Mouse (Mus musculus) MEL (cell line): ENCODE data around the gene Abhd16a. TPM values are rescaled to one million over a fixed set of nuclear protein-coding genes. Genes with fewer than 3 reads are reported as not detected.
A peak's percentile ranks its signal among the peaks of the same experiment; 100 is the strongest.

Source experiments
- DNase-seq: peaks from one replicate; pipeline ENCODE4 v3.0.0; 2011; ENCODE audit warnings: low read depth, low spot score
- H3K27ac ChIP-seq: 2 replicates; pipeline ENCODE4 v1.5.1; 2012; ENCODE audit warnings: low read depth, mild to moderate bottlenecking, control low read depth, low read length, moderate library complexity; ENCODE audit not compliant: control insufficient read depth
- H3K27me3 ChIP-seq, 2 experiments: fragments of 150-350 bp in 1 of 2; sonication (generic) in 1 of 2; 2 replicates each; pipeline ENCODE4 v1.6.1; 2012; ENCODE audit warnings: low read length in 2 of 2, mild to moderate bottlenecking in 2 of 2, improper control_type of control experiment in 1 of 2, moderate library complexity in 1 of 2; ENCODE audit not compliant: insufficient read depth in 2 of 2, control insufficient read depth in 1 of 2
- H3K36me3 ChIP-seq, 2 experiments: 2 replicates each; pipeline ENCODE4 v1.6.1; 2012 to 2014; ENCODE audit warnings: low read length in 2 of 2, improper control_type of control experiment in 1 of 2, inconsistent platforms in 1 of 2, mild to moderate bottlenecking in 1 of 2; ENCODE audit not compliant: insufficient read depth in 2 of 2, control insufficient read depth in 1 of 2
- H3K4me1 ChIP-seq, 2 experiments: fragments of 150-350 bp in 1 of 2; sonication (generic) in 1 of 2; 2 replicates each; pipeline ENCODE4 v1.6.1; 2012; ENCODE audit warnings: low read length in 2 of 2, improper control_type of control experiment in 1 of 2, mild to moderate bottlenecking in 1 of 2; ENCODE audit not compliant: insufficient read depth in 2 of 2, control insufficient read depth in 1 of 2
- H3K4me3 ChIP-seq, 2 experiments: fragments of 150-350 bp in 1 of 2; sonication (generic) in 1 of 2; 2 replicates each; pipeline ENCODE4 v1.5.1; 2012; ENCODE audit warnings: low read depth in 2 of 2, low read length in 2 of 2, mild to moderate bottlenecking in 2 of 2, moderate library complexity in 2 of 2, control low read depth in 1 of 2, improper control_type of control experiment in 1 of 2; ENCODE audit not compliant: control insufficient read depth in 1 of 2, insufficient read depth in 1 of 2
- H3K79me2 ChIP-seq: 2 replicates; pipeline ENCODE4 v1.6.1; 2012; ENCODE audit warnings: mild to moderate bottlenecking, low read length, moderate library complexity; ENCODE audit not compliant: control insufficient read depth, poor library complexity, insufficient read depth
- H3K9ac ChIP-seq: 2 replicates; pipeline ENCODE4 v1.6.1; 2012; ENCODE audit warnings: low read depth, mild to moderate bottlenecking, control low read depth, low read length, moderate library complexity; ENCODE audit not compliant: control insufficient read depth, poor library complexity, severe bottlenecking
- H3K9me3 ChIP-seq: fragments of 150-350 bp; sonication (generic); replicated peaks from 2 replicates; pipeline ENCODE4 v1.6.1; 2012; ENCODE audit warnings: mild to moderate bottlenecking, low read length, improper control_type of control experiment, moderate library complexity; ENCODE audit not compliant: insufficient read depth
- BHLHE40 ChIP-seq: IDR thresholded peaks from 2 replicates; pipeline ENCODE4 v1.6.1; 2012; ENCODE audit warnings: low read depth, mild to moderate bottlenecking, inconsistent platforms, low read length, improper control_type of control experiment, borderline replicate concordance
- CHD1 ChIP-seq: IDR thresholded peaks from 2 replicates; pipeline ENCODE4 v1.6.1; 2012; ENCODE audit warnings: low read depth, mild to moderate bottlenecking, inconsistent platforms, low read length, improper control_type of control experiment
- CTCF ChIP-seq, 3 experiments: IDR thresholded peaks in 2 of 3; conservative IDR thresholded peaks in 1 of 3; 2 replicates each; pipeline ENCODE4 v1.5.1; 2011 to 2012; ENCODE audit warnings: low read length in 3 of 3, low read depth in 2 of 3, mild to moderate bottlenecking in 2 of 3, improper control_type of control experiment in 1 of 3, inconsistent platforms in 1 of 3, mixed read lengths in 1 of 3, moderate library complexity in 1 of 3; ENCODE audit not compliant: control insufficient read depth in 1 of 3, insufficient read depth in 1 of 3, poor library complexity in 1 of 3, severe bottlenecking in 1 of 3
- ELF1 ChIP-seq: IDR thresholded peaks from 2 replicates; pipeline ENCODE4 v1.6.1; 2014; ENCODE audit warnings: low read depth, mild to moderate bottlenecking, inconsistent platforms, low read length, improper control_type of control experiment, moderate library complexity
- EP300 ChIP-seq, 2 experiments: IDR thresholded peaks; 2 replicates each; pipeline ENCODE4 v1.6.1; 2011; ENCODE audit warnings: improper control_type of control experiment in 2 of 2, low read length in 2 of 2, low read depth in 1 of 2, mild to moderate bottlenecking in 1 of 2
- ETS1 ChIP-seq: IDR thresholded peaks from 2 replicates; pipeline ENCODE4 v1.6.1; 2012; ENCODE audit warnings: low read depth, mild to moderate bottlenecking, inconsistent platforms, low read length, improper control_type of control experiment, moderate library complexity
- GABPA ChIP-seq: IDR thresholded peaks from 2 replicates; pipeline ENCODE4 v1.6.1; 2012; ENCODE audit warnings: low read depth, mild to moderate bottlenecking, inconsistent platforms, low read length, improper control_type of control experiment, moderate library complexity
- GATA1 ChIP-seq: IDR thresholded peaks from 2 replicates; pipeline ENCODE4 v1.6.1; 2011; ENCODE audit warnings: low read depth, low read length, improper control_type of control experiment
- HCFC1 ChIP-seq: IDR thresholded peaks from 2 replicates; pipeline ENCODE4 v1.6.1; 2012; ENCODE audit warnings: low read depth, mild to moderate bottlenecking, inconsistent platforms, low read length, improper control_type of control experiment, moderate library complexity
- JUND ChIP-seq: IDR thresholded peaks from 2 replicates; pipeline ENCODE4 v1.6.1; 2011; ENCODE audit warnings: low read depth, mild to moderate bottlenecking, improper control_type of control experiment, low read length
- MAFK ChIP-seq: IDR thresholded peaks from 2 replicates; pipeline ENCODE4 v1.6.1; 2011; ENCODE audit warnings: low read depth, mild to moderate bottlenecking, low read length, improper control_type of control experiment, borderline replicate concordance
- MAZ ChIP-seq: IDR thresholded peaks from 2 replicates; pipeline ENCODE4 v1.6.1; 2012; ENCODE audit warnings: low read depth, mild to moderate bottlenecking, inconsistent platforms, low read length, improper control_type of control experiment
- MXI1 ChIP-seq: IDR thresholded peaks from 2 replicates; pipeline ENCODE4 v1.6.1; 2011; ENCODE audit warnings: mild to moderate bottlenecking, low read depth, low read length, improper control_type of control experiment
- MYB ChIP-seq: IDR thresholded peaks from 2 replicates; pipeline ENCODE4 v1.6.1; 2011; ENCODE audit warnings: mild to moderate bottlenecking, low read depth, low read length, improper control_type of control experiment
- MYC ChIP-seq: IDR thresholded peaks from 2 replicates; pipeline ENCODE4 v1.6.1; 2011; ENCODE audit warnings: low read depth, mild to moderate bottlenecking, low read length, improper control_type of control experiment, moderate library complexity
- NELFE ChIP-seq: IDR thresholded peaks from 2 replicates; pipeline ENCODE4 v1.6.1; 2011; ENCODE audit warnings: low read depth, low read length, improper control_type of control experiment
- POLR2A ChIP-seq, 2 experiments: IDR thresholded peaks; 2 replicates each; pipeline ENCODE4 v1.6.1; 2011 to 2012; ENCODE audit warnings: low read length in 2 of 2, mild to moderate bottlenecking in 2 of 2, control low read depth in 1 of 2, improper control_type of control experiment in 1 of 2, low read depth in 1 of 2, moderate library complexity in 1 of 2; ENCODE audit not compliant: control insufficient read depth in 1 of 2, insufficient read depth in 1 of 2, poor library complexity in 1 of 2
- RCOR1 ChIP-seq: IDR thresholded peaks from 2 replicates; pipeline ENCODE4 v1.6.1; 2012; ENCODE audit warnings: low read depth, mild to moderate bottlenecking, inconsistent platforms, low read length, improper control_type of control experiment
- SIN3A ChIP-seq: IDR thresholded peaks from 2 replicates; pipeline ENCODE4 v1.6.1; 2012; ENCODE audit warnings: low read length, improper control_type of control experiment, inconsistent platforms
- TAL1 ChIP-seq: IDR thresholded peaks from 2 replicates; pipeline ENCODE4 v1.6.1; 2012; ENCODE audit warnings: mild to moderate bottlenecking, inconsistent platforms, low read length, moderate library complexity, mixed read lengths
- TBP ChIP-seq: IDR thresholded peaks from 2 replicates; pipeline ENCODE4 v1.8.0; 2011; ENCODE audit warnings: low read depth, low read length, improper control_type of control experiment
- TCF12 ChIP-seq: IDR thresholded peaks from 2 replicates; pipeline ENCODE4 v1.6.1; 2014; ENCODE audit warnings: low read depth, mild to moderate bottlenecking, inconsistent platforms, low read length, improper control_type of control experiment, moderate library complexity
- UBTF ChIP-seq: IDR thresholded peaks from 2 replicates; pipeline ENCODE4 v1.6.1; 2012; ENCODE audit warnings: low read depth, mild to moderate bottlenecking, inconsistent platforms, low read length, improper control_type of control experiment, moderate library complexity, borderline replicate concordance; ENCODE audit not compliant: insufficient read depth
- ZMIZ1 ChIP-seq: IDR thresholded peaks from 2 replicates; pipeline ENCODE4 v1.6.1; 2012; ENCODE audit warnings: low read depth, mild to moderate bottlenecking, inconsistent platforms, low read length, improper control_type of control experiment, moderate library complexity
- ZNF384 ChIP-seq: IDR thresholded peaks from 2 replicates; pipeline ENCODE4 v1.6.1; 2012; ENCODE audit warnings: low read depth, mild to moderate bottlenecking, inconsistent platforms, low read length, improper control_type of control experiment
- polyA plus RNA-seq, 2 experiments: library from polyadenylated mRNA; stranded (reverse) in 1 of 2; unstranded in 1 of 2; fragments of >175 nt in 1 of 2; fragments of >200 nt in 1 of 2; gene quantifications; 2 replicates each; pipeline versions ENCODE4 v1.2.1 to v1.2.4; 2012; ENCODE audit warnings: low replicate concordance in 2 of 2, low read depth in 1 of 2; ENCODE audit not compliant: insufficient read length in 2 of 2, insufficient read depth in 1 of 2, missing spikeins in 1 of 2
- total RNA-seq: library from RNA; depleted of rRNA; stranded (reverse); fragments of 300-350 nt; gene quantifications from 2 replicates; pipeline ENCODE4 v1.2.3, GENCODE M21; 2012

The Abhd16a gene
- total and polyA plus RNA-seq, 3 experiments, result 96.1 to 126 TPM; not detected in 1

- TF ChIP-seq SIN3A (peak; percentile 70), RCOR1 (peak; percentile 57), CHD1 (peak; percentile 96; the same call in 1 of the 2 replicates), GATA1 (peak; percentile 36; the same call in 1 of the 2 replicates), GABPA (no peak), UBTF (no peak), TBP (peak; percentile 82), ZNF384 (peak; percentile 39; the same call in 1 of the 2 replicates), BHLHE40 (no peak; the same call in 1 of the 2 replicates), JUND (no peak; the same call in 1 of the 2 replicates), EP300 (IDR thresholded peaks at IDR 0.05; ENCODE audit: low read depth in 1 of 2, low read length in 2 of 2) (peak; percentile 66 to 86; a peak in 3 of 4 replicates), CTCF (IDR thresholded peaks at IDR 0.05 in 2 of 3, conservative IDR thresholded peaks at IDR 0.05 in 1 of 3; ENCODE audit: control insufficient read depth in 1 of 3, insufficient read depth in 1 of 3, low read depth in 2 of 3, low read length in 3 of 3, poor library complexity in 1 of 3, severe bottlenecking in 1 of 3) (no peak), TAL1 (no peak; the same call in 1 of the 2 replicates), MAFK (0 out of 2 replicates have a peak, but pooled peaks have one; percentile 37), MAZ (peak; percentile 95), TCF12 (peak; percentile 80), NELFE (peak; percentile 74), ETS1 (peak; percentile 90), MXI1 (peak; percentile 46), MYC (peak; percentile 55; the same call in 1 of the 2 replicates), MYB (peak; percentile 58; the same call in 1 of the 2 replicates), POLR2A (IDR thresholded peaks at IDR 0.05; ENCODE audit: control insufficient read depth in 1 of 2, insufficient read depth in 1 of 2, low read depth in 1 of 2, low read length in 2 of 2, poor library complexity in 1 of 2) (peak in 1 of 2 experiments; percentile 72; a peak in 2 of 4 replicates), ZMIZ1 (peak; percentile 89), ELF1 (0 out of 2 replicates have a peak, but pooled peaks have one; percentile 45), HCFC1 (0 out of 2 replicates have a peak, but pooled peaks have one; percentile 44)
- no peaks in the 10 kb centered on the region for H3K27me3 ChIP-seq
- peak overlapping the region; percentile 50 to 52 for H3K4me3 ChIP-seq
- peak overlapping the region; percentile 98 for H3K27ac ChIP-seq
- H3K36me3 ChIP-seq, result peaks cover 2 to 39% of the 10 kb centered on the region in 2 experiments
- peak; percentile 90 for DNase-seq
- H3K79me2 ChIP-seq, result peaks cover 31% of the 10 kb centered on the region
- H3K9ac ChIP-seq, result peak overlapping the region; percentile 66
- no peaks in the 10 kb centered on the region for H3K9me3 ChIP-seq
- H3K4me1 ChIP-seq, result peaks cover 7 to 51% of the 10 kb centered on the region in 2 experiments
Observed at GRCm38 (mm10) chr17:35048149-35048931, 40.7 kb upstream of the Abhd16a start.
